Mouse (Mus musculus) heart, postnatal 0 days (tissue): ENCODE results near the gene Adam23. TPM values are rescaled to one million over a fixed set of nuclear protein-coding genes. Genes with fewer than 3 reads are reported as not detected.
"Not testable (repeated sequence)": the region's sequence is repeated elsewhere in the genome, so short reads cannot be mapped to it uniquely, and the experiment has no call there.

ENCODE experiments used
- ATAC-seq: fragments of 200-750 bp; cut with Nextera tagmentation; 2 replicates; pipeline ENCODE4 v1.8.0; 2017; ENCODE audit warnings: low read depth, moderate number of reproducible peaks, moderate library complexity; ENCODE audit not compliant: insufficient read depth
- DNase-seq: peaks from one replicate; pipeline ENCODE4 v3.0.0-alpha.2; 2016; ENCODE audit warnings: low spot score
- H3K27ac ChIP-seq: fragments of 300-500 bp; sonication (generic); 2 replicates; pipeline ENCODE4 v1.5.1; 2014; ENCODE audit warnings: low read depth, mild to moderate bottlenecking
- H3K27me3 ChIP-seq: fragments of 300-500 bp; sonication (generic); 2 replicates; pipeline ENCODE4 v1.6.1; 2014; ENCODE audit warnings: low read length, mixed read lengths; ENCODE audit not compliant: control insufficient read depth, insufficient read depth
- H3K36me3 ChIP-seq: fragments of 300-500 bp; sonication (generic); replicated peaks from 2 replicates; pipeline ENCODE4 v1.6.1; 2014; ENCODE audit warnings: low read length, mixed read lengths; ENCODE audit not compliant: control insufficient read depth, insufficient read depth
- H3K4me1 ChIP-seq: fragments of 300-500 bp; sonication (generic); 2 replicates; pipeline ENCODE4 v1.6.1; 2014; ENCODE audit warnings: antibody characterized with exemption; ENCODE audit not compliant: control insufficient read depth, insufficient read depth
- H3K4me2 ChIP-seq: fragments of 300-500 bp; sonication (generic); 2 replicates; pipeline ENCODE4 v1.6.1; 2014; ENCODE audit warnings: low read depth, mild to moderate bottlenecking, low read length, moderate library complexity
- H3K4me3 ChIP-seq: fragments of 300-500 bp; sonication (generic); 2 replicates; pipeline ENCODE4 v1.5.1; 2014; ENCODE audit warnings: low read depth, low read length
- H3K9ac ChIP-seq: fragments of 300-500 bp; sonication (generic); replicated peaks from 2 replicates; pipeline ENCODE4 v1.6.1; 2014; ENCODE audit warnings: low read depth, low read length, mixed read lengths
- H3K9me3 ChIP-seq: fragments of 300-500 bp; sonication (generic); replicated peaks from 2 replicates; pipeline ENCODE4 v1.6.1; 2016; ENCODE audit warnings: low read length; ENCODE audit not compliant: control insufficient read depth
- CTCF ChIP-seq: IDR thresholded peaks from 2 replicates; pipeline ENCODE4 v1.5.1; 2016; ENCODE audit warnings: antibody characterized with exemption, control low read depth, low read depth
- EP300 ChIP-seq: IDR thresholded peaks from 2 replicates; pipeline ENCODE4 v1.6.1; 2016; ENCODE audit warnings: antibody characterized with exemption, low read depth
- whole genome bisulfite sequencing: fragments of 180-500 bp; shearing (Covaris S2); extraction: QIAGEN DNeasy Blood & Tissue Kit; methylation state at CpG from one replicate; pipeline ENCODE4 v1.1.7; 2014; 5-methylcytosine and 5-hydroxymethylcytosine counted together
- polyA plus RNA-seq: library from polyadenylated mRNA; unstranded; fragments of >200 nt; fragmentation: Nextera tagmentation; extraction: Ambion mirVana; gene quantifications from 2 replicates; pipeline ENCODE4 v1.2.1, GENCODE M21; 2015
- total RNA-seq: library from RNA; depleted of rRNA; stranded (reverse); fragments of >200 nt; gene quantifications from 2 replicates; pipeline ENCODE4 v1.2.3, GENCODE M21; 2014; ENCODE audit warnings: low replicate concordance; rRNA removed

The Adam23 gene
- total and polyA plus RNA-seq, 2 experiments from 2014 or later, result 0.72 to 3.7 TPM

DNA sequence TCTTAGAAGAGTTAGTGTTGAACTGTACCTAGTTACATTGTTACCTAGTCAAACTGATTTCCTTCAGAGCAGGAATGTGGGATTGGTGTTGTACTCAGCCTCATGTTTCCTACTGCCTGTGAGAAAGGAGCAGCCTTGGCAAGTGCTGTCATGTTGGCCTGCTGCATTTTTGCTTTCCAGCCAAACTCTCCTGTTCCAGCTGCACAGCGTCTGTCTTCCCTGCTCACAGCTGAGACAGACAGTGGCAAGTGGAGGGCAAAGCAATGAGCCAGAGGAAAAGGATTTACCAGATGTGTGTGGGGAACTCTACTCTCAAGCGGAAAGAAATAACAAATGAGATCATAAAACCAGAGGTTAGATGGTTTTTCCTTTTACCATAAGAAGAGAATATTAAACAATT lies 182.5 kb downstream of the Adam23 start:
- H3K27me3 ChIP-seq, result no peaks in the 10 kb centered on the region
- TF ChIP-seq CTCF, result no peak
- TF ChIP-seq EP300, result no peak
- ATAC-seq (no peak), DNase-seq (peak; percentile 7)
- 34% methylated on average over 2 of the region's 2 CpGs for WGBS
- no peaks in the 10 kb centered on the region for H3K36me3 ChIP-seq
- peaks cover 9% of the 10 kb centered on the region; the same call in 1 of the 2 replicates for H3K9me3 ChIP-seq
- H3K4me3 ChIP-seq, result no peak overlapping the region
- H3K4me2 ChIP-seq, result no peak overlapping the region
- no peak overlapping the region for H3K27ac ChIP-seq
- H3K4me1 ChIP-seq, result no peaks in the 10 kb centered on the region
- H3K9ac ChIP-seq, result no peak overlapping the region

DNA sequence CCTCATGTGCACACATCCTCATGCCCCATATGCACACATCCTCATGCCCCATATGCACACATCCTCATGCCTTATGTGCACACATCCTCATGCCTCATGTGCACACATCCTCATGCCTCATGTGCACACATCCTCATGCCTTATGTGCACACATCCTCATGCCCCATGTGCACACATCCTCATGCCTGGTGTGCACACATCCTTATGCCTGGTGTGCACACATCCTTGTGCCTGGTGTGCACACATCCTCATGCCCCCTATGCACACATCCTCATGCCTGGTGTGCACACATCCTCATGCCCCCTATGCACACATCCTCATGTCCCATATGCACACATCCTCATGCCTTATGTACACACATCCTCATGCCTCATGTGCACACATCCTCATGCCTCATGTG lies 184.7 kb downstream of the Adam23 start:
- not testable (repeated sequence) for H3K4me2 ChIP-seq, H3K4me3 ChIP-seq, DNase-seq, H3K27ac ChIP-seq, ATAC-seq, H3K36me3 ChIP-seq, H3K9ac ChIP-seq, H3K27me3 ChIP-seq, H3K9me3 ChIP-seq, H3K4me1 ChIP-seq

DNA sequence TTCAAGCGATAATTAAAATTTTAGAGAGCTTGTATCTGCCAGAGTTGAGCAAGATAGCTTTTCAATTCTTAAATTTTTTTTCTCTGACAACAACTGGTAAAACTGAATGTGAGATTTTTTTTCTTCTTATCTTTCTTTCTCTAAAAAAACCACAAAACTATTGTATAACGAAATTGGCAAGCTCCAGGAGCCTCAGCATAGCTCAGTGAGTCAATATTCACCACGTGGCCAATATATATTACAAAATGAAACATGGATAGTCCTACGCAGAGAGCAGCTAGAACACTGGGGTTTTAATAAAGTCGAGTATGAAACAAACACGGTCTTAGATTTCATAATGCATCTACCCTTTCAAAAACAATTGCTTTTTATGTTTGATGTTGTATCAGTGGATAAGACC lies 194.2 kb downstream of the Adam23 start:
- H3K4me1 ChIP-seq, result no peaks in the 10 kb centered on the region
- no peak for DNase-seq
- H3K36me3 ChIP-seq, result no peaks in the 10 kb centered on the region
- no peak overlapping the region for H3K4me3 ChIP-seq
- no peaks in the 10 kb centered on the region for H3K27me3 ChIP-seq
- ATAC-seq, result no peak
- TF ChIP-seq CTCF (no peak), EP300 (no peak)
- no peak overlapping the region for H3K9ac ChIP-seq
- H3K4me2 ChIP-seq, result no peak overlapping the region
- no peaks in the 10 kb centered on the region for H3K9me3 ChIP-seq
- WGBS, result 62% methylated on average over 6 of the region's 6 CpGs
- no peak overlapping the region for H3K27ac ChIP-seq

Other genes starting within 250 kb of the Adam23 start
- gene Gpr1, start 231.3 kb upstream of the Adam23 start, total RNA-seq, result not detected in 2 replicates
- gene Gpr1, start 231.3 kb upstream of the Adam23 start, polyA plus RNA-seq, result 0.10 TPM in 1 of 2 replicates, not detected in the other
- 2.0 and 3.3 TPM in 2 replicates for gene Zdbf2, start 172.6 kb upstream of the Adam23 start, total RNA-seq
- gene Zdbf2, start 172.6 kb upstream of the Adam23 start, polyA plus RNA-seq, result 3.0 and 3.5 TPM in 2 replicates
- not detected in 2 replicates for gene Gm39653, start 170.1 kb downstream of the Adam23 start, total RNA-seq
- not detected in 2 replicates for gene Gm39653, start 170.1 kb downstream of the Adam23 start, polyA plus RNA-seq
- gene Dytn, start 241.0 kb downstream of the Adam23 start, total RNA-seq, result not detected in 2 replicates
- gene Dytn, start 241.0 kb downstream of the Adam23 start, polyA plus RNA-seq, result not detected in 2 replicates